Mouse (Mus musculus) cerebellum, adult (tissue): Measurements from ENCODE around the gene Rp9.
"Not testable (repeated sequence)": the region's sequence is repeated elsewhere in the genome, so short reads cannot be mapped to it uniquely, and the experiment has no call there.

ENCODE experiments used
- ATAC-seq: cut with Nextera tagmentation; 2 replicates; pipeline ENCODE4 v1.9.2; 2017; ENCODE audit warnings: mild to moderate bottlenecking, moderate library complexity, mixed read lengths; ENCODE audit not compliant: insufficient number of reproducible peaks, low FRiP score, low TSS enrichment

Rp9 gene

DNA sequence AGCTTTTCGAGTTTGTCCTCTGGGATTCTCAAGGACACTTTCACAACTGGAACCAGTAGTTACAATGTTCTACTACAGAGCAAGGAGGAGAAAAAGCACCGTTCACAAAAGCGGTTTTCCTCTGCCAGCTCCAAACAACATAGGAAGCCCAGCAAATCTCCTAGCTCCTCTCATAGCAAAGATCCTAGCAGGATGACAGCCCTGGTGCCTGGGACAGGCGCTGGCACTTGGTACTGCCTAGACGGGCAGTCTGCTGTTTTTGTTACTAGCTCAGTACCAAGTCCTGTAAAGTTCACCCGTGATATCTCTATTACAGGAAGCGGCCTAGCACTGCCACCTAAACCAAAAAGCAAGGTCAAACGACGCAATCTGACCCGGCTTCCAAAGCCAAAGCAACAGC, 45.3 kb downstream of the Rp9 start:
- ATAC-seq: no peak

DNA sequence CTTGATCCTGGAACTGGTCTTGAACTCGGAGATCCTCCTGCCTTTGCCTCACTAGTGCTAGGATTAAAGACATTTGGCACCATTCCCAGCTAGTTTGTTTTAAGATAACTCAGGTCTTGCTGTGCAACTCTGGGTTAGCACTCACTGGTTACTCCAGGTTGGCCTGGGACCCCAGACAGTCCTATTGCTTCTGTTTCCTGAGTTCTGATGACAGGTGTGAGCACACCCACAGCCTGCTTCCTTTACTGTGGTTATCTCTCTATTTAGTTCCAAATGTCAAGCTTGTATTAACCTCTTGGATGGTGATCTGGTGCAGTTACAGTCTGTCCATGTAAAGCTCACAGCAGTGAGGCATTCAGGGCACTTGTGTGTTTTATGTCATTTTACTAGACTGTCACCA, 46.0 kb downstream of the Rp9 start:
- no peak for ATAC-seq

DNA sequence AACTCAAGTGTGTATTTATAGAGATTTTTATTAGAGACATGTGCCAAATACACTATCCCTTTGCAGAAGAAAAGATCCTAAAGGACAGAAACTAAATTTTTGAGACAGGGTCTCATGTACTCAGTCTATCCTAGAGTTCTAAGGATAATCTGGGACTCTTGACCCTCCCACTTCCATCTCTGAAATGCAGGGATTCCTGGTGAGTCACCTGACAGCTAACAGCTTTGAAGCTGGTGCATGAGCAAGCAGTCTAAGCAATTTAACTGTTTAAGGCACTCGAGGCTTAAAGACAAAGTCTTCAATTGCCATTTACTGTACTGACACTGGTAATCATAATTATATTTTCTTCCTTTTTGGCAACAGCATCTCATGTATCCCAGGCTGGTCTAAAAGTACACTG, 47.0 kb downstream of the Rp9 start:
- no peak for ATAC-seq

DNA sequence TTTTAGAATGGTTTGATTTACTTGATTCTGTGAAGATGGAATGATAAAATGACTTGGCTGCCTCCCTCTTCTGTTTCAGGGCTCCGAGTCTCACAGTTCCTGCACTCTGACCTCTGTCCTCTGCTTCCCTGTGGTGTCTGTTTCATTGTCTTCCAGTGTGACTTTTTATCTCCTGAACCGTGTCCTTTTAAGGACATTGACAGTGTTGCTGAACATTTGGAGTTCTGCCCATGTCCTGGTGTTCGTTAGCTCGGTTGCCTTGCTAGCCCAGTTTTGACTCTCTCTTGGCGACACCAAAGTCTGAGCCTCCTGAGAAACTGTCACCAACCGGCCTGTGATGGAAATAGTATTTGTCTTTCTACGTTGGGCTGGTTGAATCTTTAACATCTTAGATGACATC, 49.1 kb downstream of the Rp9 start:
- no peak for ATAC-seq

DNA sequence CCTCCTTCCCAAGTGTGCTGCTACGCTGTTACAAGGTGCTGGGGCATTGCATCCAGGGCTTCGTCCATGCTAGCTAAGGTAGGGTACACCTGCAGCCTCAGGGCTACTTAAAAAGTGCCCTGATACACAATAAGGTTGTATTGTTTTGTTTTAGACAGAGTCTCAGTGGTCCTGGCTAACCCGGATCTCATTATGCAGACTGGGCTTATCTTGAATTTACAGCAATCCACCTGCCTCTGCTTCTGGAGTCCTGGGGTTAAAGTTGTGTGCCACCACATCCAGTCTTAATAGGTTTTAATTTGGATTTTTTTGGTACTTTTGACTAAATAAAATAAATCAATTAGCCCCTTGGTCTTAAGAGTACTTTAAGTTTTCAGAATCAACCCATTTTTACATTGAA, 49.7 kb downstream of the Rp9 start:
- no peak for ATAC-seq

DNA sequence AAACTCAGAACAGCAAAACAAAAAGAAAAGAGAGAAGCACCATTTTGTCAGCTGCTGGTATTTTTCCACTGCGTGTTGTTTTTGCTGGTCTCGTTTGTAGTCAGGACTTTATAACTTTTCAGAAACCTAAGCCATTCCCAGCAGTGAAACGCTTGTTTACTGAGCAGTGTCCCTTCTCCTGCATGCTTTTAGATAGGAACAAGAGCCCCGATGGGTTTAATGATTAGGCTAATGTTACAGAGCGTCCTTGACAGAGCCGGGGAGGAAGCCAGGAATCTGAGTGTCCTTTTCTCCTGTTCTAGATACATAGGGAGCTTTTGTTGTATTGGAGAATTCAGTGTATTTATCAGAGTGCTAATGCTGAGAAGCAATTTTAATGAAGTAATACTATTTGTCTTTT, 52.0 kb downstream of the Rp9 start:
- no peak for ATAC-seq

DNA sequence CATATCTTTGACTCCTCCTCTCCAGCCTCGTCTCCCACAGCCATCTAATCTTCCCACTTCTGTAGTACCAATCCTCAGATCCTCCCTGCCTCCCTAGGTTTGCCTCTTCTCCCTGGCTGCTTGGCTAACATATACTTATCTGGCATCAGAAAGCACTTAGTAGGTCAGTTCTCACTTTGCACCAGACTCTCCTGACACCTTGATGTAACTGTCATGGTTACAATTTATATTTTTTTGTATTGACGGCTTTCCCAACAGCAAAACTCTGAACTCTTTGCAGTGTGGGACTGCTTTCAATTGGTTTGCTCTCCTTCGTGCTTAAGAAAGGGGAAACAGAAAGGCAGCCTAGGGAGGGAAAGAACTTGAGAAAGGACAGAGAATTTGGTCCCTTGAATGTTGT, 53.4 kb downstream of the Rp9 start:
- ATAC-seq: no peak

DNA sequence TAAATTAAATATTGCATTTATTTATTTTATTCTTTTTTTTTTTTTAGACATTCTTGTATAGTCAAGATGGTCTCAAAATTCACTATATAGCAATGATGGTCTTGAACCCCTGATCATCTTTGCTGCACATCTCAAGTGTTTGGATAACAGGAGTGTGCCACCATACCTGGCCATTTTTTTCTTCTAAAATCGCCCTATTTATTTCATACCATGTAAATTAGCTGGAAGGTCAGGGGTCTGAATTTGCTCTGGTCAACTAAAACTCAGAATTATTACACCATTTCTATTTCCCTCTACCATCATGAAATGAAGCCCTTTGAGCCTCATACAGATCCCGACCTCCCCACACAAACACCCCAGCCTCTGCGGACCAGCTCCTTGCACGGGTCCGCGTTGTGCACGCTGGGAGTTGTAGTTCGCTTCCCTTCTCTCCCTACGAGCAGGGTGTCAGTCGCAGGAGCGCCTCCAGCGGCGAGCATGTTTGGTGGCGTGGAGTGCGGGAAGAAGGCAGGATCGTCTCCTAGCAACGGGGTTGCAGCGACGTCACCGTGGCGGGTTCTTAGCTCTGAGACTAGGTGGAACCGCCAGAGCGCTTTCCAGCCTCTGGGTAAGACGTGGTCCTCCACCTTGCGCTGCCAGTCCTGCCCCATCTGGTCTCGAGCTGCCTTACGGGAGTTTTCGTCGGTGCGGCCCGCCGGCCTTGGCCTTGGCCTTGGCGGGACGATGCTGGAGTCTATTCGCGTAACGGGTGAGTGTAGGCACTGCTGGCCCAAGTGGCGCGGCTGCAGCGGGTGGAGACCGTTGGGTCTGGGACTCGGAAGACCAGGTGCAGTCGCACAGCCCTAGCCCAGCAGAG, 58.3 kb downstream of the Rp9 start, which contains the start of gene 9530077C05Rik:
Gene 9530077C05Rik (plus strand): TSS at position 512 of the 856 bp plus-strand sequence.
- ATAC-seq: peak; percentile 100

DNA sequence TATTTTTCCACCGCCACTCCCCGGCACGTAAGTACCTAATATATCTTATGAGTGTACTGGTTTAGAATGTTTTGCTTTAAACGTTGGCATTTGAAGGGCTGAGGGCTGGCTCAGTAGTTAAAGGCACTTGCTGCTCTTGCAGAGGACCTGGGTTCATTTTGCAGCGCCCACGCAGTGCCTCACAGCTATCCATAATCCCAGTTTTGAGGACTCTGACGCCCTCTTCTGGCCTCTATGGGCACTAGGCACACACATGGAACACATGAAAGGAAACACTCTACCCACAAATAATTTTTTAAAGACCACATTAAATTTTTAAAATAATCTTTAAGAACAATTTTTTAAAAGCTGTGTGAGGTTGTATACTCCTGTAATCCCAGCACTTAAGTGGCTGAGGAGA, 60.0 kb downstream of the Rp9 start:
- no peak for ATAC-seq

DNA sequence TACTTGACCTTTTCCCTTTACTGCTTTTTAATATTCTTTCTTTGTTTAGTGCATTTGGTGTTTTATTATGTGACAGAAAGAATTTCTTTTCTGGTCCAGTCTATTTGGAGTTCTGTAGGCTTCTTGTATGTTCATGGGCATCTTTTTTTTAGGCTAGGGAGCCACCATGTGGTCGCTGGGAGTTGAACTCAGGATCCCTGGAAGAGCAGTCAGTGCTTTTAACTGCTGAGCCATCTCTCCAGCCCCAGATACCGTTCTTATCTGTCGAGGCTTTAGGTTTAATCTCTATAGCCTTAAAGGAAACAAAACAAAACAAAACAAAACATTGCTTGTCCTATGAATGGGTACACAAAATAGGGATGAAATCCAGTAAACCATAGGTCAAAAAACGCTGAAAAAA, 61.2 kb downstream of the Rp9 start:
- ATAC-seq: not testable (repeated sequence)

DNA sequence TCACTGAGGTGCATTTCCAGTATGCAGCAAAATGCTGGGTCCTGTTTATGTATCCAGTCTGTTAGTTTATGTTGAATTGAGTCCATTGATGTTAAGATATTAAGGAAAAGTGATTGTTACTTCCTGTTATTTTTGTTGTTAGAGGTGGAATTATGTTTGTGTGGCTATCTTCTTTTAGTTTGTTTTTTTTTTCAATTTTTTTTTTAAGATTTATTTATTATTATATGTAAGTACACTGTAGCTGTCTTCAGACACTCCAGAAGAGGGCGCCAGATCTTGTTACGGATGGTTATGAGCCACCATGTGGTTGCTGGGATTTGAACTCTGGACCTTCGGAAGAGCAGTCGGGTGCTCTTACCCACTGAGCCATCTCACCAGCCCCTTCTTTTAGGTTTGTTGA, 61.9 kb downstream of the Rp9 start:
- not testable (repeated sequence) for ATAC-seq

DNA sequence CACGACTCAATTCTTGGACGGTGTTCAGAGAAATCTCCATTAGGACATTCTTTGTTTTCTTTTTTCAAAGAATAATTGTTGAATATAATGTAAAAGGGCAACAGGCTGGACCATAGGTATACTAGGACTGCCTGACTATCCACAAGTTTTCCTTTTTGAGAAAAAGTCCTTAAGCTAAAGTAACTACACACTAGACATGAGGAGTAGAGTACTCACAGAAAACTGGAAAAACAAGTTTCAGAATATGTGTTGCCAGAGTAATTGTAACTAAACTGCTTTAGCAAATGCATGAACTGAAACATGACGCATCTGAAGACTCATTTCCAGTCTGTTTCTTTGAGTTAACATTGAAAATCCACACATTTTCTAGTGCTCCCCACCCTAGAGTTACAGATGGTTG, 64.1 kb downstream of the Rp9 start:
- no peak for ATAC-seq

DNA sequence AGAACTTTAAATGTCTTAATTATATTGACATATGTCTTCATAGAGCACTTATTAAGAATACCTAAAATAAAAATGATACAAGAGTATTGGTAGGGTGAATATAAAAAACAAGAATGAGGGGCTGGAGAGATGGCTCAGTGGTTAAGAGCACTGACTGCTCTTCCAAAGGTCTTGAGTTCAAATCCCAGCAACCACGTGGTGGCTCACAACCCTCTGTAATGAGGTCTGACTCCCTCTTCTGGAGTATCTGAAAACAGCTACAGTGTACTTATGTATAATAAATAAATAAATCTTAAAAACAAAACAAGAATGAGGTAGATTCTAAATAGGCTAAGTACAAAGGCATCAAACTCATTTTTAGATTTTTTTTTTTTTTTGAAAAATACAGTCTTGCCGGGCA, 66.0 kb downstream of the Rp9 start:
- not testable (repeated sequence) for ATAC-seq

DNA sequence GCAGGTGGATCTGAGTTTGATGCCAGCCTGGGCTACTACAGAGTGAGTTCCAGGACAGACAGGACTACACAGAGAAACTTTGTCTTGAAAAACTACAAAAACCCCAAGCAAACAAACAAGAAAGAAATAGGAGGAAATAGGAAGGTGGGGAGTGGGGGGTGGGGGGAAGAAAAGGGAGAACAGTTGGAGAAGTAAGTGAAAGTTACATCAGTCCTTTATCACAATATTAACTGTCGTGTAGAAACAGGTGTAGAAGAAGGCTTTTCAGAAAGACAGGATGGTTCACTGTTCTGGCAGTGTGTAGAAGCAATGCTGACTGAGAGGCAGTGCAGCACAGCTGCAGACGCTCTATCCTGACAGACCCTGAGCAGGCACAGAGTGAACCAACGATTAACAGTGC, 66.6 kb downstream of the Rp9 start:
- ATAC-seq: no peak

DNA sequence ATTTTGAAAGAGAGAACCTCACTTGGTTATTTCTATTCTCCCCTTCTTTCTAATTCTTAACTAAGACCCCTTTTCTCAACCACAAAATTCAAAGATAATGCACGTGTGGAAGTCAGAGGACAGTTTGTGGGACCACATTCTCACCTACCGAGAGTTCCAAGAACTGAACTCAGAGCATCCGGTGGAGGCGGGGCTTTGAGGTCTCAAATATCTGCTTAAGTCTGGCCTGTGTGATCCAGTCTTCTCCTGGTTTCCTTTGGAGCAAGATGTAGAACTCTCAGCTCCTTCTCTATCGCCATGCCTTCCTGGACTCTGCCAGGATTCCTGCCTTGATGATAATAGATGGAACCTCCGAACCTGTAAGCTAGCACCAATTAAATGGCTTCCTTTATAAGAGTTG, 67.5 kb downstream of the Rp9 start:
- ATAC-seq: no peak

DNA sequence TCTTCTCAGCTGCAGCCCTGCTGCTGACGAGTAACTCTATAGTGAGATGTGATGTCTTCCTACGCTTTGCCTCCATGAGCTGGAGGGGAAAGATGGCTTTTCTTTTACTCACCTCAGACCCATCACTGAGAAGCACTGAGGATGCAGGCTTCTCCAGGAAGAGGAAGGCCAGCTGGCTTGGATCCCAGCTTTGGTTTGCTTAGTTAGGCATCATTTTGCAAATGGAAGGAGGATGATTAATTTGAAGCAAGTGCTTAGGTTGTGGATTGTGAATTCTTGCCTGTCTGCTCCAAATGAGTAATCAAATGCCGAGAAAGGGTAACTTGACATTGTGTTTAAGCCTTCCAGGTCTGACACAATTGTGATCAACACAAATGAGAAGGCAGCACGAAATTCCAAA, 70.5 kb downstream of the Rp9 start:
- ATAC-seq: no peak

DNA sequence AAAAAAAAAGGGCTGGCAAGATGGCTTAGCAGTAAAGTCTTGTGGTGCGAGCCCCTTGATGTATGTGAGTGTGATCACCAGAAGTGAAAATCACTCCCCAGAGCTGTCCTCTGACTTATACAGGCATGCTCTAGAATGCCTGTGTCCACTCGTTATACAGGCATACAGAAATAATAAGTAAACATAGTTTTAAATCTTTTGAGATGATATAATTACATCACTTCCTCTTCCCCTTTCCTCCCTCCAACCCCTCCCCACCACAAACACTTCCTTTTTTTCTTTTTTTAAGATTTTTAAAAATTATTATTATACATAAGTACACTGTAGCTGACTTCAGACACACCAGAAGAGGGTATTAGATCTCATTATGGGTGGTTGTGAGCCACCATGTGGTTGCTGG, 74.8 kb downstream of the Rp9 start:
- ATAC-seq: no peak

DNA sequence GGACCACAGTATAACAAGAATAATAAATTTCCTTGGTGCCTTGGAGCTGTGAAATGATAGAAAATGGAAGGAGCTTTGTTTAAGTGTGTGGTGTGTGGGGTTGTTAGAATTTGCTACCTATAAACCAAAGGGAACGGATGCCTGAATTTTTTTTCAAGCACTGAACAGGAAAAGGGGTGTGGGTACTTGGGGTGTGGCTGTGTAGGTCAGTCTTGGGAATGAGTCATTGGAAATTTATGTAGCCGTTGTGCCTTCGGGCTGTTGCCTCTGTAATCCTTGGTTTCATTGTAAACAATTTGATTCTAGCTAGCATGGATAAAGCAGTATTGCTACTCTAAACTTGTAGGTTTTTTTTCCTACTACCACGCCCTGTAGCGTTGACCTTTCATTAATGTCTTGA, 79.2 kb downstream of the Rp9 start:
- no peak for ATAC-seq

DNA sequence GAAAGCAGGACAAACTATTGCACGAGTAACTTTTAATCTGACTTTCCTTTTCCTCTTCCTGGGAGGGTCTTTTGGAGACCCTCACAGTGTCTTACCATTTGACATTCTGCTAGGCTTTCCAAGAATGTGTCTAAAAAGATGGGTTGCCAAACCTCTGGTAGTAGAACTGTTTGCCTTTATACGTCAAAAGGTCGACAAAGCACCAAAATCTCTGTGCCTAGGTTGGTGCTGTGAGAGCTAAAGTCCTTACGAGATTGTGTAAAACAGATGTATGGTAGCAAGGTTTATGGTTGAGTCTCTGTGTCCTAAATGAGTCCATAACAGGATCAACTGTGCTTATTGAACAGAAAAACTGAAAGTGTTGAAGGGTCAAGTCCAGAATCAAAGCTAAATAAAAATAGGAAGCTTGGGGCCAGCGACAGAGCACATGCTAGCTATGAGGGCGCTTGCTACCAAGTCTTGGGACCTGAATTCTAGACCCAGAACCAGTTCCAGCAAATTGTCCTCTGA, 79.8 kb downstream of the Rp9 start:
- ATAC-seq: no peak

DNA sequence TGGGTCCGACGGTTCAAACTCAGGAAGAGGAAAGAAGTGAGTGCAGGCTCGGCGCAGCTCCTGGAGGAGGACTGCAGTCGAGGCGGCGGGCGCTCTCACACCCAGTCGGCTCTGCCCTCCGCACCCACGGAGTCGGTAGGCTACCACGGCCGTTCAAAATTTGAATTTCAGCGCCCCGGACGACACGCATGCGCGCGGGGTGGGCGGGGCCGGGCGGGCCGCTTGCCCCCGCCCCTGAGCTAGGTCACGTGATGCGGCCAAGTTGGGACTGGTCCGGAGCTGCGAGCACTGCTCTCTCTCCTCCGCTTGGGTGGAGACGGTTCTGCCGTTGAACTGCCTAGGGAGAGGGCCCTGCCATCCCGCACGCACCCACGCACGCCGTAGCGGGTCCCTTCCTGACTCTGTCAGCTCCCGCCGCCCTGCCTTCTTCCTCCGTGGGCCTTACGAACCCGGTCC, 80.5 kb downstream of the Rp9 start, which contains the start of gene Anln:
Gene Anln (minus strand): TSS at position 168 of the 456 bp plus-strand sequence.
- peak; percentile 94 for ATAC-seq

DNA sequence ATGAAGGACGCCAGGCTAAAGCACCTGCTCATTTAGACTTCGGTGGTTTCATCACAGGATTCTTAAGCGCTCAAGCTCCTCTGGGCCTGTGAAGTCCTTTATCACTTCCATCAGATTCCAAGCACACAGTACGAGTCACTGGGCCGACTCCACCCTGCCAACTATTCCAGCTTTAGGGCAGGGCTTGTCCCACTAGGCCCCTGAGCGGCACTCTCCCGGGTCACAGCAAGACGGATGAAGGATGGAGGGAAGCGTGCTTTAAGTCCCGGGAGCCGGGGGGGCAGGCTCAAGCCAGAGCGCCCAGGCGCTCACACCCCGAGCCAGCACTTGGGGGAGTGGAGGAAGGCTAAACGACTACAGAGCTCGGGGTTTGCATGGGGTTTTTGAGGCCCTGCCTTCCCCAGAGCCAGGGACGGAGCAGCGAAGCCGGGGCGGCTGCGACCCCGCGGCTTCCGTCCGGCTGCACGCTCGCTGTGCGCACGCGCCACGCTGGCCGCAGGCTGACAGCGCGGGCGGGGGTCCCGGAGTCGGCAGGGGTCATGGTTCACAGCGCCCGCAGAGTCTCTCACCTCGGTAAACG, 81.1 kb downstream of the Rp9 start:
- ATAC-seq: no peak

DNA sequence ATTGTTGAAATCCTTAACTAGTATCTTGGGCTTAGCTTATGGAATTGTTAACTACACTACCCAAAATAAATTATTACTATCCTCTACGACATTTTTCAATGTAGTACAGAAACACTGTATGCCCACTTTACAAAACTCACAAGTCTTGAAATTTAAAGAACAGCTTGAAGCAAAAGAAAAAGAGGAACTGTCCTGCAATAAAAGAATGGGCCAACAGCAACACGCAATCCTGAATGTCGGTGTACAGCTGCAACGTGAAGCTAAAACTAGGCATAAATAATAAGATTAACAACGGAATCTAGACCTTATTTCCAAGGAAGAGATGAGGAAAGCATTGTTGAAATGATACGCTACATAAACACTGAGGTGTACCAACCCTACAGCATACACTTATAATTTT, 81.6 kb downstream of the Rp9 start:
- ATAC-seq: no peak
